Comparison of ENCODE assay signal across 8 mouse cellular contexts in genomic region chr8:111743101-111743791, GRCm38 (mm10). TPM values are rescaled to one million over a fixed set of nuclear protein-coding genes. Genes with fewer than 3 reads are reported as not detected.
A peak's percentile ranks its signal among the peaks of the same experiment; 100 is the strongest.
DNase-seq lines count a peak whose midpoint lies in the region; ATAC-seq and TF ChIP-seq lines count a peak whose summit lies in the region.

No protein-coding gene starts in this region.

- peak overlapping the region; percentile 94 for H3K9ac ChIP-seq in liver, adult 2 months (ENCODE audit: low read depth, low read length)
- peak overlapping the region; percentile 90 for H3K9ac ChIP-seq in hindbrain, embryonic 14.5 days

- H3K36me3 ChIP-seq in liver, adult 2 months (ENCODE audit: control insufficient read depth, insufficient read depth, low read length), result no peaks in the 10 kb centered on the region
- no peaks in the 10 kb centered on the region for H3K36me3 ChIP-seq in hindbrain, embryonic 14.5 days (replicated peaks; ENCODE audit: control insufficient read depth, insufficient read depth)

- no peak for DNase-seq in liver, adult 2 months (ENCODE audit: extremely low read depth, low read depth, low spot score)
- DNase-seq in liver, result no peak
- DNase-seq in embryo, embryonic 10.5 days (ENCODE audit: low spot score), result peak; percentile 74
- no peak for DNase-seq in hindbrain, embryonic 14.5 days (ENCODE audit: low spot score)
- DNase-seq in lung, postnatal 10 days, result peak; percentile 58
- no peak for DNase-seq in urinary bladder, adult 2 months (ENCODE audit: low spot score)
- DNase-seq in adrenal gland, adult 8-10 months, result no peak
- DNase-seq in urinary bladder, adult 18-20 months (ENCODE audit: low spot score in 2 of 2), result no peak

- H3K79me2 ChIP-seq in liver, adult 2 months (ENCODE audit: control insufficient read depth, insufficient read depth, low read length), result peaks cover 21% of the 10 kb centered on the region

- TF ChIP-seq CTCF in liver, adult 2 months (IDR thresholded peaks at IDR 0.05; ENCODE audit: low read depth, low read length), result no peak

- no peaks in the 10 kb centered on the region for H3K27me3 ChIP-seq in liver, adult 2 months (ENCODE audit: control insufficient read depth, insufficient read depth, low read length)
- H3K27me3 ChIP-seq in hindbrain, embryonic 14.5 days (ENCODE audit: control insufficient read depth, insufficient read depth, low read length), result no peaks in the 10 kb centered on the region

- WGBS in liver, adult 2 months, result 1% methylated on average over 43 of the region's 44 CpGs
- WGBS in hindbrain, embryonic 14.5 days, result under 1% methylated on average over 42 of the region's 44 CpGs

- peak overlapping the region; percentile 70 for H3K4me2 ChIP-seq in hindbrain, embryonic 14.5 days (replicated peaks)

- peak overlapping the region; percentile 78 for H3K4me3 ChIP-seq in liver, adult 2 months (ENCODE audit: insufficient read depth, low read depth, low read length)
- H3K4me3 ChIP-seq in hindbrain, embryonic 14.5 days (replicated peaks; ENCODE audit: low read length), result peak overlapping the region; percentile 90

- peak; percentile 13 for ATAC-seq in hindbrain, embryonic 14.5 days (ENCODE audit: low FRiP score)

- no peak for TF ChIP-seq POLR2A in liver, adult 2 months (IDR thresholded peaks at IDR 0.05; ENCODE audit: extremely low read depth, insufficient read depth, low read length)

- H3K9me3 ChIP-seq in hindbrain, embryonic 14.5 days (ENCODE audit: control insufficient read depth, low read length), result no peaks in the 10 kb centered on the region

- H3K27ac ChIP-seq in liver, adult 2 months (replicated peaks; ENCODE audit: insufficient read depth, low read depth, low read length), result peak overlapping the region; percentile 88
- peak overlapping the region; percentile 80 for H3K27ac ChIP-seq in hindbrain, embryonic 14.5 days

- H3K4me1 ChIP-seq in liver, adult 2 months (ENCODE audit: control insufficient read depth, insufficient read depth, low read length), result peaks cover 42% of the 10 kb centered on the region
- H3K4me1 ChIP-seq in hindbrain, embryonic 14.5 days (replicated peaks; ENCODE audit: control insufficient read depth, insufficient read depth, low read length), result peaks cover 64% of the 10 kb centered on the region

RNA-seq across cellular contexts. Expression of gene Bcar1, which starts 0.4 kb away (rescaled TPM):
- 11.3 and 18.0 TPM in 2 replicates for total RNA-seq in liver, adult 2 months (2014; rRNA removed)
- polyA plus RNA-seq in liver, adult 2 months (2012; rRNA removed), result 41.2 and 53.2 TPM in 2 replicates
- 49.1 and 52.1 TPM in 2 replicates for polyA plus RNA-seq in hindbrain, embryonic 14.5 days (2014; fragmentation: Nextera tagmentation; extraction: Ambion mirVana)
- 40.1 and 42.5 TPM in 2 replicates for polyA plus RNA-seq in urinary bladder, adult 2 months (2012; rRNA removed)
- 100 to 1,000 TPM in 2 of 4 experiments, 10 to 100 TPM in 2; 86.1 to 150 (median 104) TPM for total RNA-seq in adrenal gland, adult 8-10 months (2022)

RNA-seq across cellular contexts. Expression of gene Ctrb1, which starts 52.4 kb away (rescaled TPM):
- total RNA-seq in liver, adult 2 months (2014; rRNA removed), result 50.9 and 134 TPM in 2 replicates
- 1.9 and 5.3 TPM in 2 replicates for polyA plus RNA-seq in liver, adult 2 months (2012; rRNA removed)
- polyA plus RNA-seq in hindbrain, embryonic 14.5 days (2014; fragmentation: Nextera tagmentation; extraction: Ambion mirVana), result not detected in 2 replicates
- polyA plus RNA-seq in urinary bladder, adult 2 months (2012; rRNA removed), result 0.40 and 2.3 TPM in 2 replicates
- total RNA-seq in adrenal gland, adult 8-10 months (2022), result not detected

Comparison
In these comparisons a context has a peak if more than half of its experiments do, and no peak if none do; other contexts are left out.
1. DNase-seq: peak in embryo, embryonic 10.5 days (single experiment) and lung, postnatal 10 days (single experiment); none in liver, adult 2 months (single experiment), liver (single experiment), hindbrain, embryonic 14.5 days (single experiment), urinary bladder, adult 2 months (single experiment), adrenal gland, adult 8-10 months (single experiment) and urinary bladder, adult 18-20 months (0 of 2).